Mouse (Mus musculus) cortical plate, adult 2 months (tissue): ENCODE measurements around the gene Styxl1. TPM values are rescaled to one million over a fixed set of nuclear protein-coding genes. Genes with fewer than 3 reads are reported as not detected.
A peak's percentile ranks its signal among the peaks of the same experiment; 100 is the strongest.

ENCODE experiments used
- H3K27ac ChIP-seq: fragments of 200-500 bp; 2 replicates; pipeline ENCODE4 v1.5.1; 2012; ENCODE audit warnings: low read length, control low read depth, inconsistent platforms; ENCODE audit not compliant: insufficient read depth
- H3K4me1 ChIP-seq: fragments of 200-500 bp; 2 replicates; pipeline ENCODE4 v1.6.1; 2011; ENCODE audit warnings: low read length; ENCODE audit not compliant: control insufficient read depth, insufficient read depth
- H3K4me3 ChIP-seq: fragments of 200-500 bp; 2 replicates; pipeline ENCODE4 v1.5.1; 2011; ENCODE audit warnings: mild to moderate bottlenecking, low read length, control low read depth; ENCODE audit not compliant: insufficient read depth
- CTCF ChIP-seq: fragments of 200-500 bp; IDR thresholded peaks from 2 replicates; pipeline ENCODE4 v1.5.1; 2011; ENCODE audit warnings: mild to moderate bottlenecking, control low read depth, low read length; ENCODE audit not compliant: insufficient read depth; ENCODE audit errors: extremely low read depth
- POLR2A ChIP-seq: fragments of 200-500 bp; IDR thresholded peaks from 2 replicates; pipeline ENCODE4 v1.6.1; 2011; ENCODE audit warnings: mild to moderate bottlenecking, low read length, control low read depth; ENCODE audit not compliant: insufficient read depth; ENCODE audit errors: extremely low read depth
- polyA plus RNA-seq: library from polyadenylated mRNA; depleted of rRNA; stranded (reverse); fragments of >200 nt; gene quantifications from 2 replicates; pipeline ENCODE4 v1.2.3, GENCODE M21; 2012

Styxl1 gene
- polyA plus RNA-seq, 1 experiment: 0.13 TPM

- no peak overlapping the region for H3K27ac ChIP-seq
- H3K4me1 ChIP-seq: peaks cover 4% of the 10 kb centered on the region; the same call in 1 of the 2 replicates
- TF ChIP-seq POLR2A (no peak), CTCF (no peak)
- H3K4me3 ChIP-seq: no peak overlapping the region
These were observed 49.8 kb downstream of the Styxl1 start for GRCm38 (mm10) chr5:135728361-135728760.

- Histone ChIP-seq H3K4me3 (no peak overlapping the region), H3K27ac (no peak overlapping the region), H3K4me1 (peaks cover 4% of the 10 kb centered on the region; the same call in 1 of the 2 replicates)
- no peak for TF ChIP-seq POLR2A
- no peak for TF ChIP-seq CTCF
These were observed 50.3 kb downstream of the Styxl1 start for GRCm38 (mm10) chr5:135727871-135728270.

GRCm38 (mm10) chr5:135726641-135727346 is 51.4 kb downstream of the Styxl1 start:
- peaks cover 8% of the 10 kb centered on the region for H3K4me1 ChIP-seq
- no peak overlapping the region for H3K27ac ChIP-seq
- no peak overlapping the region for H3K4me3 ChIP-seq
- no peak for TF ChIP-seq CTCF
- no peak for TF ChIP-seq POLR2A

- TF ChIP-seq POLR2A: no peak
- no peak for TF ChIP-seq CTCF
- Histone ChIP-seq H3K4me1 (peaks cover 8% of the 10 kb centered on the region), H3K4me3 (no peak overlapping the region), H3K27ac (no peak overlapping the region)
These were observed 52.2 kb downstream of the Styxl1 start for GRCm38 (mm10) chr5:135725991-135726390.

- no peak for TF ChIP-seq POLR2A
- H3K4me1 ChIP-seq: peaks cover 8% of the 10 kb centered on the region
- H3K4me3 ChIP-seq: no peak overlapping the region
- 0 out of 2 replicates have a peak overlapping the region, but pooled peaks have one; percentile 33 for H3K27ac ChIP-seq
These were observed 52.8 kb downstream of the Styxl1 start for GRCm38 (mm10) chr5:135725391-135725841.

GRCm38 (mm10) chr5:135724536-135725322 is 53.5 kb downstream of the Styxl1 start:
- H3K4me1 ChIP-seq: peaks cover 8% of the 10 kb centered on the region

GRCm38 (mm10) chr5:135723165-135723751 is 54.9 kb downstream of the Styxl1 start:
- peaks cover 8% of the 10 kb centered on the region for H3K4me1 ChIP-seq
- H3K27ac ChIP-seq: no peak overlapping the region
- no peak for TF ChIP-seq POLR2A
- TF ChIP-seq CTCF: no peak
- no peak overlapping the region for H3K4me3 ChIP-seq

More at GRCm38 (mm10) chr5:135724536-135725322, 53.5 kb downstream of the Styxl1 start:
- H3K4me3 ChIP-seq: no peak overlapping the region
- TF ChIP-seq POLR2A: no peak
- 0 out of 2 replicates have a peak overlapping the region, but pooled peaks have one; percentile 33 for H3K27ac ChIP-seq

GRCm38 (mm10) chr5:135722121-135722520 is 56.1 kb downstream of the Styxl1 start:
- Histone ChIP-seq H3K27ac (no peak overlapping the region), H3K4me3 (no peak overlapping the region), H3K4me1 (peaks cover 8% of the 10 kb centered on the region)
- TF ChIP-seq POLR2A: no peak
- TF ChIP-seq CTCF: no peak

- TF ChIP-seq POLR2A (no peak), CTCF (no peak)
- Histone ChIP-seq H3K4me3 (no peak overlapping the region), H3K27ac (no peak overlapping the region), H3K4me1 (peaks cover 8% of the 10 kb centered on the region)
These were observed 57.1 kb downstream of the Styxl1 start for GRCm38 (mm10) chr5:135721076-135721475.
